Mouse (Mus musculus) R1 (cell line): Measurements from ENCODE around the gene Rcbtb2.

ENCODE experiments used
- DNase-seq: peaks from one replicate; pipeline ENCODE4 v3.0.0-alpha.2; 2018; ENCODE audit warnings: low read depth, low spot score

Gene Rcbtb2

DNA sequence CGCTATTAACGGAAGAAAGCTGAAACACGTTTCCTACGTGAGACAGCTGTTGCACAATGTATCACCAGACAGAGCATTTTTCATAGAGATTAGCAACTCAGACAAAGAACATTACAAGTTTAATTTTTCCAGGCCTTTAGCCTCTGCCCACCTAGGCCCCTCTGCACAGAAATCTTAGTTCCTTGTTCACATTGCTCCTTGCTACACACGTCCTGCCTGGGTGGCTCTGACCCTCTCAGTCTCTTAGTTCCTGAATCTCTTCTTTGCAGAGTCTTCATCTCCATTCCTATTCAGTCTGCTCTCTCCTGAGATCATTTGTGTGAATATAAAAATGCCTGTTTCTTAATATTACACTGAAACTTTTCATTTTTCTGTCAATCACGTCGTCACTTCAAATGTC, 134.5 kb downstream of the Rcbtb2 start:
- DNase-seq, result no peak
